Mouse (Mus musculus) kidney, postnatal 10 days (tissue): Measurements from ENCODE around the gene Tns3.

ENCODE experiments used
- DNase-seq: peaks from one replicate; pipeline ENCODE4 v3.0.0; 2021; ENCODE audit warnings: mixed read lengths

Tns3 gene

GRCm38 (mm10) chr11:8615436-8615835 lies 48.9 kb downstream of the Tns3 start:
- DNase-seq = no peak

- no peak for DNase-seq
Measured at GRCm38 (mm10) chr11:8610456-8610855, 53.9 kb downstream of the Tns3 start.

- DNase-seq = no peak
Measured at GRCm38 (mm10) chr11:8609873-8610272, 54.5 kb downstream of the Tns3 start.

- no peak for DNase-seq
Measured at GRCm38 (mm10) chr11:8607123-8607522, 57.2 kb downstream of the Tns3 start.

- no peak for DNase-seq
Measured at GRCm38 (mm10) chr11:8604789-8605569, 59.4 kb downstream of the Tns3 start.

- DNase-seq = no peak
Measured at GRCm38 (mm10) chr11:8602606-8603005, 61.7 kb downstream of the Tns3 start.

- DNase-seq = no peak
Measured at GRCm38 (mm10) chr11:8601411-8601821, 62.9 kb downstream of the Tns3 start.

GRCm38 (mm10) chr11:8595642-8596041 lies 68.7 kb downstream of the Tns3 start:
- no peak for DNase-seq

- DNase-seq = no peak
Measured at GRCm38 (mm10) chr11:8593172-8593571, 71.2 kb downstream of the Tns3 start.

- no peak for DNase-seq
Measured at GRCm38 (mm10) chr11:8591271-8591670, 73.1 kb downstream of the Tns3 start.

- DNase-seq = peak; percentile 45
Measured at GRCm38 (mm10) chr11:8589226-8589905, 75.0 kb downstream of the Tns3 start.

- DNase-seq = no peak
Measured at GRCm38 (mm10) chr11:8587941-8588340, 76.4 kb downstream of the Tns3 start.

- no peak for DNase-seq
Measured at GRCm38 (mm10) chr11:8586996-8587644, 77.2 kb downstream of the Tns3 start.

- no peak for DNase-seq
Measured at GRCm38 (mm10) chr11:8586374-8586773, 78.0 kb downstream of the Tns3 start.

- DNase-seq = no peak
Measured at GRCm38 (mm10) chr11:8585686-8586085, 78.6 kb downstream of the Tns3 start.

GRCm38 (mm10) chr11:8584925-8585324 lies 79.4 kb downstream of the Tns3 start:
- no peak for DNase-seq

GRCm38 (mm10) chr11:8584307-8584706 lies 80.0 kb downstream of the Tns3 start:
- no peak for DNase-seq

GRCm38 (mm10) chr11:8583137-8583536 lies 81.2 kb downstream of the Tns3 start:
- DNase-seq = no peak

- DNase-seq = no peak
Measured at GRCm38 (mm10) chr11:8582101-8582920, 82.0 kb downstream of the Tns3 start.

GRCm38 (mm10) chr11:8579789-8580188 lies 84.5 kb downstream of the Tns3 start:
- DNase-seq = no peak

- DNase-seq = no peak
Measured at GRCm38 (mm10) chr11:8575217-8576180, 88.8 kb downstream of the Tns3 start.

GRCm38 (mm10) chr11:8574562-8574961 lies 89.8 kb downstream of the Tns3 start:
- DNase-seq = no peak
